Mouse (Mus musculus): ENCODE results near the gene Khdc1b. TPM values are rescaled to one million over a fixed set of nuclear protein-coding genes. Genes with fewer than 3 reads are reported as not detected.

The Khdc1b gene
- total RNA-seq, 2 experiments from 2014 or later: not detected

Other genes starting within 250 kb of the Khdc1b start
- 1 to 10 TPM in 1 of 2 experiments, under 1 TPM in 1; 0.71 to 1.2 TPM for gene Tmem14a, start 165.0 kb upstream of the Khdc1b start, total RNA-seq (2021)
- gene Gsta3, start 143.0 kb upstream of the Khdc1b start, total RNA-seq (2021): under 1 TPM in 1 of 2 experiments, not detected in 1; 0.37 TPM
- gene Khdc1a, start 33.9 kb upstream of the Khdc1b start, total RNA-seq (2021): not detected
- not detected for gene Khdc1c, start 15.2 kb upstream of the Khdc1b start, total RNA-seq (2021)

All from gastrocnemius, postnatal 36 days (tissue).